Mouse (Mus musculus) cortical plate, adult 2 months (tissue): ENCODE measurements around the gene Zar1.

Source experiments
- CTCF ChIP-seq: fragments of 200-500 bp; IDR thresholded peaks from 2 replicates; pipeline ENCODE4 v1.5.1; 2011; ENCODE audit warnings: mild to moderate bottlenecking, control low read depth, low read length; ENCODE audit not compliant: insufficient read depth; ENCODE audit errors: extremely low read depth
- POLR2A ChIP-seq: fragments of 200-500 bp; IDR thresholded peaks from 2 replicates; pipeline ENCODE4 v1.6.1; 2011; ENCODE audit warnings: mild to moderate bottlenecking, low read length, control low read depth; ENCODE audit not compliant: insufficient read depth; ENCODE audit errors: extremely low read depth

DNA sequence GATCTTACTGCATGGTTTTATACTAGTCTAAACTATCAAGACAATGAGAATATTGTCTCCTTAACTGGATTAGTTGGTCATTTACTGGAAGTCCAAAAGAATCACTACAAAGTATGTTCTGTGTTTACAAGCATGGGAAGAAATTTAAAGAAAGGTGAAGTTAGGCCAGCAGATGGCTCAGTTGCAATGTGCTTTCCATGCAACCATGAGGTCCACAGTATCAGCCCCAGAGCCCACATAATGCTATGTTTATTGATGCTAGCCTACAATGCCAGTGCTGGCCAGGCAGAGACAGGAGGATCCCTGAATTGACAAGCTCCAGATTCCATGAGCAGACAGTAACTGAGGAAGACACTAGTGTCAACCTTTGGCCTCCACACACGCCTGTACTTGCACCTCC is 40.0 kb upstream of the Zar1 start:
- TF ChIP-seq CTCF (no peak), POLR2A (no peak)
